Mouse (Mus musculus): ENCODE results near the gene Vmn1r128. TPM values are rescaled to one million over a fixed set of nuclear protein-coding genes. Genes with fewer than 3 reads are reported as not detected.

The Vmn1r128 gene
- polyA plus RNA-seq (2012; rRNA removed), result not detected in 2 replicates

GRCm38 (mm10) chr7:21349073-21349472, at the start of gene Vmn1r128:
Gene Vmn1r128, plus strand, starts transcription at chr7:21349373.

GRCm38 (mm10) chr7:21301367-21301766, 47.8 kb upstream of the Vmn1r128 start, which contains the start of gene Vmn1r126:
Gene Vmn1r126, minus strand, starts transcription at chr7:21301467.

DNA sequence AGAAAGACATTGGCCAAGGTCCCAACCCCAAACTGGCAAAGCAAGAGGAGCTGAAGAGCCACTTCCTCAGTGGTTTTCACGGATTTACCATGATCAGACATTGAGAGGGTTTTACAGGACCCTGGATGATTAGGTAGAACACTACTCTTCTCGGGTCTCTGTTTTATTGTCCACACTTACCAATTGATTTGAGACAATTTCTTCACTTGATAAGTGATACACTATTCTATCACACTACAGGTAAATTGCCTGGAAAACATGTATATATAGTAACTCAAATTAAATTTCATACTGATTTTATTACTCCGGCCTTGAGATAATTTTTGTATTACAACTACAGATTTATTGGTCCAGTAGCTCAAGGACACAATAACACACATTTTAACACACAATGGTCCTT, 29.4 kb upstream of the Vmn1r128 start, which contains the start of gene Vmn1r127:
Vmn1r127 (minus strand) TSS at position 101 of the 400 bp plus-strand sequence.

GRCm38 (mm10) chr7:21361191-21361590, 12.0 kb downstream of the Vmn1r128 start, which contains the start of gene Vmn1r129:
Gene Vmn1r129, minus strand, starts transcription at chr7:21361291.

Other genes with a start within 250 kb of the Vmn1r128 start
- not detected in 2 replicates for gene Vmn1r122, start 215.2 kb upstream of the Vmn1r128 start, polyA plus RNA-seq (2012; rRNA removed)
- gene Vmn1r123, start 187.2 kb upstream of the Vmn1r128 start, polyA plus RNA-seq (2012; rRNA removed), result not detected in 2 replicates
- not detected in 2 replicates for gene Gm5157, start 158.9 kb upstream of the Vmn1r128 start, polyA plus RNA-seq (2012; rRNA removed)
- not detected in 2 replicates for gene Vmn1r124, start 88.8 kb upstream of the Vmn1r128 start, polyA plus RNA-seq (2012; rRNA removed)
- not detected in 2 replicates for gene Vmn1r125, start 77.2 kb upstream of the Vmn1r128 start, polyA plus RNA-seq (2012; rRNA removed)
- not detected in 2 replicates for gene Vmn1r126, start 47.9 kb upstream of the Vmn1r128 start, polyA plus RNA-seq (2012; rRNA removed)
- gene Vmn1r127, start 29.5 kb upstream of the Vmn1r128 start, polyA plus RNA-seq (2012; rRNA removed), result not detected in 2 replicates
- gene Vmn1r129, start 11.9 kb downstream of the Vmn1r128 start, polyA plus RNA-seq (2012; rRNA removed), result not detected in 2 replicates
- not detected in 2 replicates for gene Gm6882, start 83.4 kb downstream of the Vmn1r128 start, polyA plus RNA-seq (2012; rRNA removed)
- not detected in 2 replicates for gene Vmn1r130, start 162.4 kb downstream of the Vmn1r128 start, polyA plus RNA-seq (2012; rRNA removed)
- not detected in 2 replicates for gene Vmn1r131, start 196.7 kb downstream of the Vmn1r128 start, polyA plus RNA-seq (2012; rRNA removed)